ENCODE assay signal across 8 mouse cellular contexts in genomic region chr8:45201605-45202004, GRCm38 (mm10).
A peak's percentile ranks its signal among the peaks of the same experiment; 100 is the strongest.
DNase-seq lines count a peak whose midpoint lies in the region; ATAC-seq lines count a peak whose summit lies in the region.

No protein-coding gene starts in this region.

- no peak overlapping the region for H3K4me2 ChIP-seq in kidney, embryonic 15.5 days

- H3K36me3 ChIP-seq in kidney, embryonic 15.5 days = no peaks in the 10 kb centered on the region

- peak; percentile 4 to 9 for DNase-seq in cerebellum, adult 18-20 months
- DNase-seq in cerebellum, adult 11-12 months = no peak
- peak; percentile 35 for DNase-seq in kidney, postnatal 14 days
- DNase-seq in heart, postnatal 4 days = peak; percentile 75
- peak; percentile 41 to 67 for DNase-seq in lung, postnatal 4 days
- DNase-seq in ovary, adult 18-20 months (ENCODE audit: low spot score) = no peak
- DNase-seq in thymus, postnatal 4 days = no peak

- H3K9me3 ChIP-seq in kidney, embryonic 15.5 days (replicated peaks) = no peaks in the 10 kb centered on the region

- no peak overlapping the region for H3K27ac ChIP-seq in kidney, embryonic 15.5 days

- 71% methylated on average over 5 of the region's 5 CpGs for WGBS in kidney, embryonic 15.5 days

- no peak for ATAC-seq in kidney, embryonic 15.5 days (replicated peaks; ENCODE audit: low FRiP score)

- no peaks in the 10 kb centered on the region for H3K4me1 ChIP-seq in kidney, embryonic 15.5 days

- no peak overlapping the region for H3K4me3 ChIP-seq in kidney, embryonic 15.5 days (replicated peaks)

- H3K27me3 ChIP-seq in kidney, embryonic 15.5 days = no peaks in the 10 kb centered on the region

- H3K9ac ChIP-seq in kidney, embryonic 15.5 days = no peak overlapping the region

Comparison
In these comparisons a context has a peak if more than half of its experiments do, and no peak if none do; other contexts are left out.
1. DNase-seq: peak in cerebellum, adult 18-20 months (2 of 2), kidney, postnatal 14 days (single experiment), heart, postnatal 4 days (single experiment) and lung, postnatal 4 days (2 of 2); none in cerebellum, adult 11-12 months (single experiment), ovary, adult 18-20 months (single experiment) and thymus, postnatal 4 days (single experiment).